In the genomic region with DNA sequence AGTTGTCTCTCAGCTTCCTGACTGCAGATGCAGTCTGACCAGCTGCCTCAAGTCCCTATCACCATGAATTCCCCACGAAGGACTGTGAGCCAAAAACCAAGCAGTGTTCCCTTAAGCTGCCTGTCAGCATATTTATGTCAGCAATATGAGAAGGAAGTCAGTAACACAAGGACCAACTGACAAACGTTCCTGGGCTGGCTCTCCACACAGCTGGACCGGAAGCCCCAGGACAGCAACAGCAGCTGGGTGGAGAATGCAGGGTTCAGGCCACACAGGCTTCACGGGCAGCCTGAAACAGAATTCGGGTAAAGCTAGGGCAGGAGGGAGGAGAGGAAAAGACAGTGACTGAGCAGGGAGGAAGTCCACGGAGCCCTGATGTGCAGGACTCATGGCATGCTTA, we compare ENCODE assay signal across 8 mouse cellular contexts. TPM values are rescaled to one million over a fixed set of nuclear protein-coding genes. Genes with fewer than 3 reads are reported as not detected.
DNase-seq lines count a peak whose midpoint lies in the region; ATAC-seq lines count a peak whose summit lies in the region.

No protein-coding gene starts in this region.

- no peak overlapping the region for H3K4me2 ChIP-seq in forebrain, embryonic 14.5 days (ENCODE audit: low read length)
- no peak overlapping the region for H3K4me2 ChIP-seq in forebrain, embryonic 12.5 days
- H3K4me2 ChIP-seq in heart, embryonic 13.5 days = peak overlapping the region; percentile 18; the same call in 1 of the 2 replicates

- H3K27me3 ChIP-seq in forebrain, embryonic 14.5 days (replicated peaks; ENCODE audit: control insufficient read depth, insufficient read depth, low read length) = no peaks in the 10 kb centered on the region
- no peaks in the 10 kb centered on the region for H3K27me3 ChIP-seq in forebrain, embryonic 12.5 days
- H3K27me3 ChIP-seq in heart, embryonic 13.5 days (replicated peaks) = no peaks in the 10 kb centered on the region

- ATAC-seq in forebrain, embryonic 14.5 days = no peak
- no peak for ATAC-seq in forebrain, embryonic 12.5 days (ENCODE audit: low FRiP score)
- ATAC-seq in heart, embryonic 13.5 days (ENCODE audit: extremely low read depth, insufficient number of reproducible peaks, low FRiP score, low TSS enrichment) = no peak
- peak; percentile 65 for ATAC-seq in megakaryocyte, adult 5-6 weeks (ENCODE audit: poor library complexity, severe bottlenecking)

- no peak overlapping the region for H3K4me3 ChIP-seq in forebrain, embryonic 14.5 days (ENCODE audit: low read depth, low read length)
- no peak overlapping the region for H3K4me3 ChIP-seq in forebrain, embryonic 12.5 days (replicated peaks)
- no peak overlapping the region for H3K4me3 ChIP-seq in heart, embryonic 13.5 days

- H3K27ac ChIP-seq in forebrain, embryonic 14.5 days (ENCODE audit: low read depth, low read length) = peak overlapping the region; percentile 27; the same call in 1 of the 2 replicates
- H3K27ac ChIP-seq in forebrain, embryonic 12.5 days = no peak overlapping the region
- H3K27ac ChIP-seq in heart, embryonic 13.5 days (replicated peaks) = peak overlapping the region; percentile 75

- DNase-seq in forebrain, embryonic 14.5 days (ENCODE audit: low spot score) = no peak
- DNase-seq in kidney, postnatal 36 days = peak; percentile 61 to 66
- no peak for DNase-seq in frontal cortex, postnatal 10 days (ENCODE audit: low spot score in 2 of 2)
- DNase-seq in MN1 (ENCODE audit: low spot score) = no peak
- DNase-seq in embryo, embryonic 10.5 days (ENCODE audit: low spot score) = no peak

- H3K36me3 ChIP-seq in forebrain, embryonic 14.5 days (ENCODE audit: control insufficient read depth, insufficient read depth, low read length) = no peaks in the 10 kb centered on the region
- no peaks in the 10 kb centered on the region; the same call in 1 of the 2 replicates for H3K36me3 ChIP-seq in forebrain, embryonic 12.5 days (replicated peaks)
- 0 out of 2 replicates have a peak, but pooled peaks cover 16% of the 10 kb centered on the region for H3K36me3 ChIP-seq in heart, embryonic 13.5 days

- WGBS in forebrain, embryonic 14.5 days = 77% methylated on average over 6 of the region's 6 CpGs
- WGBS in forebrain, embryonic 12.5 days = 83% methylated on average over 6 of the region's 6 CpGs
- WGBS in heart, embryonic 13.5 days = 47% methylated on average over 6 of the region's 6 CpGs

- no peaks in the 10 kb centered on the region for H3K4me1 ChIP-seq in forebrain, embryonic 14.5 days (ENCODE audit: control insufficient read depth, insufficient read depth, low read length)
- peaks cover 1% of the 10 kb centered on the region; the same call in 1 of the 2 replicates for H3K4me1 ChIP-seq in forebrain, embryonic 12.5 days
- peaks cover 56% of the 10 kb centered on the region for H3K4me1 ChIP-seq in heart, embryonic 13.5 days

- no peaks in the 10 kb centered on the region for H3K9me3 ChIP-seq in forebrain, embryonic 14.5 days (replicated peaks; ENCODE audit: control insufficient read depth, low read length)
- H3K9me3 ChIP-seq in forebrain, embryonic 12.5 days = no peaks in the 10 kb centered on the region
- H3K9me3 ChIP-seq in heart, embryonic 13.5 days = no peaks in the 10 kb centered on the region

- no peak overlapping the region for H3K9ac ChIP-seq in forebrain, embryonic 14.5 days (ENCODE audit: low read length)
- no peak overlapping the region for H3K9ac ChIP-seq in forebrain, embryonic 12.5 days
- peak overlapping the region; percentile 53 for H3K9ac ChIP-seq in heart, embryonic 13.5 days

RNA-seq across cellular contexts. Expression of a gene that starts 7.6 kb away (rescaled TPM):
- polyA plus RNA-seq in forebrain, embryonic 14.5 days (2014; fragmentation: Nextera tagmentation; extraction: Ambion mirVana) = 78.7 and 80.7 TPM in 2 replicates
- 53.3 and 55.6 TPM in 2 replicates for polyA plus RNA-seq in forebrain, embryonic 12.5 days (2016; fragmentation: Nextera tagmentation; extraction: Ambion mirVana)
- 43.6 and 46.7 TPM in 2 replicates for polyA plus RNA-seq in heart, embryonic 13.5 days (2015; fragmentation: Nextera tagmentation; extraction: Ambion mirVana)
- total RNA-seq in megakaryocyte, adult 5-6 weeks (2015) = 39.2 and 43.3 TPM in 2 replicates
- total RNA-seq in megakaryocyte, adult 5-6 weeks (2017) = 45.6 and 46.0 TPM in 2 replicates

RNA-seq across cellular contexts. Expression of a gene that starts 50.8 kb away (rescaled TPM):
- 14.8 and 15.6 TPM in 2 replicates for polyA plus RNA-seq in forebrain, embryonic 14.5 days (2014; fragmentation: Nextera tagmentation; extraction: Ambion mirVana)
- 12.0 and 12.8 TPM in 2 replicates for polyA plus RNA-seq in forebrain, embryonic 12.5 days (2016; fragmentation: Nextera tagmentation; extraction: Ambion mirVana)
- polyA plus RNA-seq in heart, embryonic 13.5 days (2015; fragmentation: Nextera tagmentation; extraction: Ambion mirVana) = 6.7 and 7.2 TPM in 2 replicates
- 65.9 and 67.4 TPM in 2 replicates for total RNA-seq in megakaryocyte, adult 5-6 weeks (2015)
- 62.2 and 66.8 TPM in 2 replicates for total RNA-seq in megakaryocyte, adult 5-6 weeks (2017)

Comparison
In these comparisons a context has a peak if more than half of its experiments do, and no peak if none do; other contexts are left out.
1. DNase-seq: peak in kidney, postnatal 36 days (2 of 2); none in forebrain, embryonic 14.5 days (single experiment), frontal cortex, postnatal 10 days (0 of 2), MN1 (single experiment) and embryo, embryonic 10.5 days (single experiment).